32 mouse cellular contexts compared by ENCODE assay signal in genomic region chr4:141484071-141484470, GRCm38 (mm10). TPM values are rescaled to one million over a fixed set of nuclear protein-coding genes. Genes with fewer than 3 reads are reported as not detected.
A peak's percentile ranks its signal among the peaks of the same experiment; 100 is the strongest.
DNase-seq lines count a peak whose midpoint lies in the region; ATAC-seq and TF ChIP-seq lines count a peak whose summit lies in the region.
"Had no signal": no experiment of that assay in that cellular context is flagged by ENCODE, and none has a peak within 500 bp of the region (broad histone marks: within the 10 kb centered on the region; RNA-seq: fewer than 3 reads in every experiment).

No protein-coding gene starts in this region.

- no peak for ATAC-seq in lung, embryonic 14.5 days (ENCODE audit: insufficient read depth)
- ATAC-seq in lung, postnatal 0 days: peak; percentile 81
- ATAC-seq in stomach, postnatal 0 days (ENCODE audit: low FRiP score, low TSS enrichment): 0 out of 2 replicates have a peak, but pooled peaks have one; percentile 27
- ATAC-seq: forebrain, embryonic 14.5 days; forebrain, postnatal 0 days; hindbrain, embryonic 16.5 days had no signal

- peaks cover 96% of the 10 kb centered on the region for H3K36me3 ChIP-seq in lung, embryonic 14.5 days (ENCODE audit: insufficient read depth)
- H3K36me3 ChIP-seq in lung, postnatal 0 days (ENCODE audit: insufficient read depth, low read length): peaks cover 47% of the 10 kb centered on the region; the same call in 1 of the 2 replicates
- H3K36me3 ChIP-seq in stomach, postnatal 0 days (ENCODE audit: control insufficient read depth, insufficient read depth, low read length): peaks cover 42% of the 10 kb centered on the region

- H3K27me3 ChIP-seq in lung, embryonic 14.5 days (ENCODE audit: insufficient read depth, low read length): no peaks in the 10 kb centered on the region
- H3K27me3 ChIP-seq in lung, postnatal 0 days (replicated peaks; ENCODE audit: insufficient read depth, low read length): no peaks in the 10 kb centered on the region
- H3K27me3 ChIP-seq in stomach, postnatal 0 days (ENCODE audit: control insufficient read depth, insufficient read depth, low read length): no peaks in the 10 kb centered on the region
- H3K27me3 ChIP-seq: CH12.LX; embryonic facial prominence, embryonic 12.5 days; embryonic facial prominence, embryonic 15.5 days; hindbrain, embryonic 13.5 days had no signal

- H3K4me1 ChIP-seq in lung, embryonic 14.5 days (ENCODE audit: insufficient read depth): no peaks in the 10 kb centered on the region
- H3K4me1 ChIP-seq in lung, postnatal 0 days (ENCODE audit: insufficient read depth, low read depth, low read length): no peaks in the 10 kb centered on the region
- H3K4me1 ChIP-seq in stomach, postnatal 0 days (replicated peaks; ENCODE audit: control insufficient read depth, insufficient read depth): no peaks in the 10 kb centered on the region
- H3K4me1 ChIP-seq: embryonic facial prominence, embryonic 12.5 days; embryonic facial prominence, embryonic 15.5 days; hindbrain, embryonic 10.5 days; hindbrain, embryonic 13.5 days had no signal

- TF ChIP-seq CTCF in lung, embryonic 14.5 days (IDR thresholded peaks at IDR 0.05; ENCODE audit: low read depth): no peak
- no peak for TF ChIP-seq CTCF in lung, postnatal 0 days (IDR thresholded peaks at IDR 0.05)
- no peak for TF ChIP-seq CTCF in stomach, postnatal 0 days (IDR thresholded peaks at IDR 0.05; ENCODE audit: low read depth)

- DNase-seq in heart, adult 8-10 months (ENCODE audit: low spot score): peak; percentile 19
- no peak for DNase-seq in heart, postnatal 14 days
- peak; percentile 41 for DNase-seq in lung, embryonic 14.5 days
- DNase-seq in lung, postnatal 36 days: no peak
- DNase-seq in lung, postnatal 0 days (ENCODE audit: low spot score): no peak
- DNase-seq in lung, adult 18-20 months: no peak
- DNase-seq in stomach, postnatal 0 days (ENCODE audit: low spot score): no peak
- DNase-seq: adrenal gland, adult 2 months; adrenal gland, postnatal 14 days; B cell, adult 2 months; cerebellum, adult 11 months; cerebellum, adult 2 months; cerebellum, adult 9-11 months; forebrain, postnatal 0 days; gastrocnemius, adult 2 months; gastrocnemius, postnatal 14 days; heart, postnatal 36 days had no signal

- no peak for TF ChIP-seq EP300 in lung, postnatal 0 days (IDR thresholded peaks at IDR 0.05)
- TF ChIP-seq EP300 in stomach, postnatal 0 days (optimal IDR thresholded peaks at IDR 0.05): no peak

- H3K9ac ChIP-seq in lung, embryonic 14.5 days: no peak overlapping the region
- no peak overlapping the region for H3K9ac ChIP-seq in lung, postnatal 0 days (replicated peaks; ENCODE audit: low read depth)
- no peak overlapping the region for H3K9ac ChIP-seq in stomach, postnatal 0 days (ENCODE audit: low read length)
- H3K9ac ChIP-seq: embryonic facial prominence, embryonic 12.5 days; embryonic facial prominence, embryonic 15.5 days; forebrain, postnatal 0 days; hindbrain, embryonic 13.5 days had no signal

- 48% methylated on average over 11 of the region's 11 CpGs for WGBS in lung, embryonic 14.5 days
- WGBS in lung, postnatal 0 days: 49% methylated on average over 11 of the region's 11 CpGs
- 73% methylated on average over 11 of the region's 11 CpGs for WGBS in stomach, postnatal 0 days

- no peak overlapping the region for H3K27ac ChIP-seq in lung, embryonic 14.5 days (ENCODE audit: low read depth)
- no peak overlapping the region for H3K27ac ChIP-seq in lung, postnatal 0 days (ENCODE audit: low read length)
- H3K27ac ChIP-seq in stomach, postnatal 0 days (replicated peaks): no peak overlapping the region
- H3K27ac ChIP-seq: embryonic facial prominence, embryonic 12.5 days; embryonic facial prominence, embryonic 15.5 days; gastrocnemius, adult 2 months; heart, embryonic 10.5 days; hindbrain, embryonic 10.5 days; hindbrain, embryonic 13.5 days had no signal

- intact Hi-C loops in heart, postnatal 14 days (cut with DNase I): no loop called here

- H3K4me2 ChIP-seq in lung, embryonic 14.5 days: no peak overlapping the region
- no peak overlapping the region for H3K4me2 ChIP-seq in lung, postnatal 0 days (replicated peaks; ENCODE audit: low read depth, low read length)
- no peak overlapping the region for H3K4me2 ChIP-seq in stomach, postnatal 0 days (replicated peaks; ENCODE audit: low read depth)
- H3K4me2 ChIP-seq: embryonic facial prominence, embryonic 12.5 days; embryonic facial prominence, embryonic 15.5 days; hindbrain, embryonic 13.5 days had no signal

- H3K4me3 ChIP-seq in lung, embryonic 14.5 days (ENCODE audit: low read depth, low read length): no peak overlapping the region
- no peak overlapping the region for H3K4me3 ChIP-seq in lung, postnatal 0 days (ENCODE audit: low read depth, low read length)
- no peak overlapping the region for H3K4me3 ChIP-seq in stomach, postnatal 0 days (ENCODE audit: low read depth, low read length)
- H3K4me3 ChIP-seq: embryonic facial prominence, embryonic 12.5 days; embryonic facial prominence, embryonic 15.5 days; gastrocnemius, adult 2 months; heart, embryonic 10.5 days; hindbrain, embryonic 10.5 days; hindbrain, embryonic 13.5 days had no signal

- H3K9me3 ChIP-seq in lung, embryonic 14.5 days (ENCODE audit: low read depth, low read length): no peaks in the 10 kb centered on the region
- no peaks in the 10 kb centered on the region for H3K9me3 ChIP-seq in lung, postnatal 0 days (ENCODE audit: low read length)
- no peaks in the 10 kb centered on the region for H3K9me3 ChIP-seq in stomach, postnatal 0 days (ENCODE audit: control insufficient read depth, low read length)
- H3K9me3 ChIP-seq: embryonic facial prominence, embryonic 12.5 days; embryonic facial prominence, embryonic 15.5 days; heart, embryonic 10.5 days; hindbrain, embryonic 10.5 days; hindbrain, embryonic 13.5 days had no signal

RNA-seq across cellular contexts. Expression of gene Zbtb17, which starts 39.6 kb away (rescaled TPM):
- 10 to 100 TPM; 24.8 to 28.4 (median 26.5) TPM for total RNA-seq in heart, adult 8-10 months (2022)
- total RNA-seq in heart, postnatal 14 days (2021): 10 to 100 TPM; 20.8 to 21.2 TPM
- polyA plus RNA-seq in lung, embryonic 14.5 days (2014; fragmentation: Nextera tagmentation; extraction: Ambion mirVana): 27.2 and 30.6 TPM in 2 replicates
- 14.1 and 14.3 TPM in 2 replicates for polyA plus RNA-seq in lung, postnatal 0 days (2015; fragmentation: Nextera tagmentation; extraction: Ambion mirVana)
- polyA plus RNA-seq in stomach, postnatal 0 days (2015; fragmentation: Nextera tagmentation; extraction: Ambion mirVana): 13.3 and 16.8 TPM in 2 replicates

RNA-seq across cellular contexts. Expression of gene Srarp, which starts 48.2 kb away (rescaled TPM):
- total RNA-seq in heart, adult 8-10 months (2022): 1 to 10 TPM in 1 of 4 experiments, under 1 TPM in 3; 0.82 to 1.5 (median 0.93) TPM
- under 1 TPM; 0.34 to 0.43 TPM for total RNA-seq in heart, postnatal 14 days (2021)
- polyA plus RNA-seq in lung, embryonic 14.5 days (2014; fragmentation: Nextera tagmentation; extraction: Ambion mirVana): not detected in 2 replicates
- polyA plus RNA-seq in lung, postnatal 0 days (2015; fragmentation: Nextera tagmentation; extraction: Ambion mirVana): not detected in 2 replicates
- polyA plus RNA-seq in stomach, postnatal 0 days (2015; fragmentation: Nextera tagmentation; extraction: Ambion mirVana): not detected in 2 replicates
- total RNA-seq: adrenal gland, postnatal 14 days; adrenal gland, postnatal 4 days; CH12.LX; common myeloid progenitor, adult 5-6 weeks; gastrocnemius, postnatal 14 days; gastrocnemius, postnatal 4 days; MEL had no signal
- polyA plus RNA-seq: embryonic facial prominence, embryonic 12.5 days; embryonic facial prominence, embryonic 15.5 days; forebrain, embryonic 11.5 days; heart, embryonic 10.5 days; heart, embryonic 14.5 days; heart, postnatal 0 days; hindbrain, embryonic 10.5 days; hindbrain, embryonic 13.5 days had no signal

RNA-seq across cellular contexts. Expression of gene Spen, which starts 54.3 kb away (rescaled TPM):
- total RNA-seq in heart, adult 8-10 months (2022): 10 to 100 TPM; 29.2 to 32.2 (median 30.1) TPM
- total RNA-seq in heart, postnatal 14 days (2021): 10 to 100 TPM; 33.8 to 34.0 TPM
- 15.4 and 15.9 TPM in 2 replicates for polyA plus RNA-seq in lung, embryonic 14.5 days (2014; fragmentation: Nextera tagmentation; extraction: Ambion mirVana)
- polyA plus RNA-seq in lung, postnatal 0 days (2015; fragmentation: Nextera tagmentation; extraction: Ambion mirVana): 5.7 and 8.8 TPM in 2 replicates
- 2.9 and 3.2 TPM in 2 replicates for polyA plus RNA-seq in stomach, postnatal 0 days (2015; fragmentation: Nextera tagmentation; extraction: Ambion mirVana)

Comparison
In these comparisons a context has a peak if more than half of its experiments do, and no peak if none do; other contexts are left out.
1. DNase-seq: peak in heart, adult 8-10 months (single experiment) and lung, embryonic 14.5 days (single experiment); none in heart, postnatal 14 days (0 of 2), lung, postnatal 36 days (single experiment), lung, postnatal 0 days (single experiment), lung, adult 18-20 months (0 of 2) and stomach, postnatal 0 days (single experiment).